Mouse (Mus musculus) 3T3-L1 (cell line): ENCODE data around the gene Cpne9.

Experiments
- DNase-seq: peaks from one replicate; pipeline ENCODE4 v3.0.0-alpha.2; 2015; ENCODE audit warnings: low read depth, low spot score

Gene Cpne9

DNA sequence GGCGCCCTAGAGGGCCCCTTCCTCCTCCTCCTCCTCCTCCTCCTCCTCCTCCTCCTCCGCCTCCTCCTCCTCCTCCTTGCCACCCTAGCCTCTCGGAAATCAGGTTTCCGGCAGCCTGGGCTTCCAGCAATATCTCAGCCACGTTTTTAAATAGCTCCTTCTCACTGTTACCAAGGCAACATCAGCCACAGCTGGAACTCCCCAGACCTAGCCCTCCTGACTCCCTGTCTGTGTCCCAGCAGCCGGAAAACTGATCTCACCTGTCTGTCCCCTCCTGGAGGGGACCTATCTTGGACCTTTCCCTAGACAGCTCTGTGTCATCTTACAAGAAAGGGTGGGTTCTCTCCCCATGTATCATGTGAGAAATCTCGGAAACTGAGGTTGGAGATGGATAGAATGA is 60.2 kb downstream of the Cpne9 start:
- DNase-seq: no peak

DNA sequence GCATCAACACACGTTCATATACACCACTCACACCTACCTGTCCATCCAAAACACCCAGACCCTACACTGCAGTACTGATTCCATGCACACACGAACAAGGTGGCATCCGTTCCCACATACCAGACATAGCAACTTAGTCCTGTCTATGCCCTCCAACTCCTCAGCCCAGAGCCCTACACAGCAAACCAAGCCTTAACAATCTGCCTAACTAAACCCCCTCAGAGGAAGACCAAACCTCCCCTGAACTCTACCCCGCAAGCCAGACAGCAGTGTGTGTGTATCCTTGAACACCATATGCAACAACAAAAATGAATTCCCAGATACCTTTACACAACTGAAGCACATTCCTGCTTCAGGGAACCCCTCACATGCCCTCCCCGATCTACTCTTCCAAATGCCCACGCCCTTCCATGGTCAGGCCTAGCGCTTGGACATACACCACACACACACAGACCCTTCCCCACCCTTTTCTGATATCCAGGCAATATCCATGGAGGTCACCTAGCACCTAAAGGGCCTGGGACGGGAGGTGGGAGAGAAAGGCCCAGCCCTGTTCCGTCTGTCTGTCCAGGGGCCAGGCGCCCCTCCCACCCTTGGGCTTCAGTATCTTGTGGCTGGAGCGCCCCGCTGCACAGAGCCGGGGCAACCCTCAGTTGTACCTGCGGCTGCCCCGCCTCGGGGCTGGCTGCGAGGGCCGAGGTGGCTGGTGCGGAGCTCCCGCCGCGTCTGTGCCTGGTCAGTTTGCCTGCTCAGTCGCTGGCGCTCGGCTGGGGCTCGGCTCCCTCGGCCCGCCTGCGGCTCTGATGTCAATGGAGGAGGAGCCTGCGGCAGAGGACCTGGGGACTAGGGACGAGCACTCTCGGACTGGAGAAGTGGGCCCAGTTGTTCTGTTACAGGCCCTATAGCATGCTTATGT is 61.3 kb downstream of the Cpne9 start, which contains the start of gene Camk1:
Camk1 (minus strand) TSS at position 808 of the 916 bp plus-strand sequence.
- peak; percentile 84 for DNase-seq

DNA sequence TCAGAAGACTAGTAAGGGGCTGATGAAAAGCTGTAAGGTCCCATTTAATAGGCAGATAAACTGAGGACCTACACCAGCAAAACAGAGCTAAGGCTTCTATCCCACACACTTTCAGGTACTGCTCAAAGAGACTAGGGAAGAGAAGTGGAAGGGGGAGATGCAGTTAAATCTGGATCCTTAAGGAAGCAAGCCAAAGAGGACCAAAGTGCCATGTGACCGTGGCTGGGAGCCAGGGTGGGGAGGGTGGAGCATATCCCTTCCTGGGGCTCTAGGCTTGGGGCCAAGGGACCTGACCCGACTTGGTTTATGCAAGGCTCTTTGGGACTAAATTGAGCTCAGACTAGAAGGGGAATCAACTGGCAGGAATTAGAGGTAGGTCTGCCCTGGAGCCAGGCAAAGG is 62.2 kb downstream of the Cpne9 start:
- DNase-seq: peak; percentile 68

DNA sequence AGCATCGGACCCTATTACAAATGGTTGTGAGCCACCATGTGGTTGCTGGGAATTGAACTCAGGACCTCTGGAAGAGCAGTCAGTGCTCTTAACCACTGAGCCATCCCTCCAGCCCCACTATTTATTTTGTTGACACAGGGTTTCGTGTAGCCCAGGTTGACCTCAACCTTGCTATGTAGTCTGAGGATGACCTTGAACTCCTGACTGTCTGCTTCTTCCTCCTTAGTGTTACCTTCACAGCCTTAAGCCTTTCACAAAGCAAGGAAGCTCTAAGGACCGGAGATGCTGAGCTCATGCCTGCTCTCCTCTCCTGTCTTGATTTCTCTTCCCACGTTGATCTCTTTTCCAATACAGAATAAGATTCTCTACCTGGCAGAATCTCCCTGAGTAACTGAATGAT is 64.8 kb downstream of the Cpne9 start:
- DNase-seq: no peak

DNA sequence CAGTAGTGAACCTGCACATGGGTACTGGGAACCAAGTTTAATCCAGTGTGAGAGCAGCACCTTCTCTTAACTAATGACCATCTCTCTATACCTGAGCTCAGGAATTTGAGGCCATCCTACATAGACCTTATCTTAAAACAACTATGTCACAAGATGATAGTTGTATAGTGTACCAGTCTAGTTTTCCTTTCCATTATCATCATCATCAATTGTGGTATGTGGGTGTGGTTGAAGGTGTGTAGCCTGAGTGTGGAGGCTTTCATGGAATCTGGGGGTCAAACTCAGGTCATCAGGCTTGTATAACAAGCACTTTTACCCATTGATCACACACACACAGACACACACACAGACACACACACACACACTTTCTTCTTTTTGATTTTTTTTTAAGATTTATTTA is 68.4 kb downstream of the Cpne9 start:
- DNase-seq: no peak

DNA sequence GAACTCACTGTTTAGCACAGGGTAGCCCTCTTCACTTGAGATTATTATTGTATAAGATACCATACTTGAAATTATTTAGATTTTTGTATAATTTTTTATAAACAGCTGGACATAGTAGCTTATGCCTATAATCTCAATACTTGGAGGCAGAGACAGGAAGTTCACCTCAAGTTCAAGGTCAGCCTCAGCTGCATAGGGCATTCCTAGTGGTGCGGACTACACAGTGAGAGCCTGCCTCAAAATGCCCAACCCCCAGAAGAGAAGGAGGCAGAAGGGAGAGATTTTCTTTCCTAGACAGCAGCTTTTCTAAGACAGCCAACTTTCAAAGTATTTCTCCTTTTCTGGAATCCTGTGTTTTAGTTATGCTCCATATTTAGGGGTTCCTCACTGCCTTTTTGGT is 69.1 kb downstream of the Cpne9 start:
- no peak for DNase-seq

DNA sequence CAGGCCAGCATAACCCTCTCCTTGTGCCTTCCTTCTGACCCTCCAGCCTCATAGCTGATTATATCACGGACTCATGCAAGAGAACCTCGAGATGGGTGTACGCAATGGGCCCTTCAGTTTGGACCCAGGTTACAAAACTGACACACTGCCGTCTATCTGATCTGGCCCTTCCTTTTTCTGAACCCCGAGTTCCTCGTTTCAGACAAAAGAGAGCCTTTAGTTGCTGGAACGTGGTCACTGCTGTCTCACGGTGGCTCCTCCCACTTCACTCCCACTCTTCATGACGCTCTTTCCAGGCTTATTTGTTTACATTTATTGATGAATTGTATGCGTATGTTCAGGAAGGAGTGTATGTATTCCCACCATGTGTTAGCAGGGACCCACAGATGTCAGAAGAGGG is 69.5 kb downstream of the Cpne9 start:
- DNase-seq: no peak

DNA sequence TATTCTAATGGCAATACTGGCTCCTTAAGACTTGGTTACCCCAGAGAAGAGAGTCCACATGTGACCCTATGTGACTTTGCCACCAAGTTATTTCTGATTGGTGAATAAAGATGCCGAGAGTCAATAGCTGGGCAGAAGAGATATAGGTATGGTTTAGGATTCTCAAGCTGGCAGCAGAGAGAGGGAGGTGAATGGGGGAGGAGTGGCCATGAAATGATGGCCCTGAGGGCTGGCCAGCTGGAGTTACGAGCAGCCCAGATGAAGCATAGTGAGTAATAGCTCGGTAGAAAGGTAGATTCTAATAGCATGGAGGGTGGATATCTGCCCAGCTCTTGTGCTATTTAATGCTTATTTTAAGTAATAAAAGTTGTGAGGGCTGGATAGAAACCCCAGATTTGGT is 70.7 kb downstream of the Cpne9 start:
- DNase-seq: no peak

DNA sequence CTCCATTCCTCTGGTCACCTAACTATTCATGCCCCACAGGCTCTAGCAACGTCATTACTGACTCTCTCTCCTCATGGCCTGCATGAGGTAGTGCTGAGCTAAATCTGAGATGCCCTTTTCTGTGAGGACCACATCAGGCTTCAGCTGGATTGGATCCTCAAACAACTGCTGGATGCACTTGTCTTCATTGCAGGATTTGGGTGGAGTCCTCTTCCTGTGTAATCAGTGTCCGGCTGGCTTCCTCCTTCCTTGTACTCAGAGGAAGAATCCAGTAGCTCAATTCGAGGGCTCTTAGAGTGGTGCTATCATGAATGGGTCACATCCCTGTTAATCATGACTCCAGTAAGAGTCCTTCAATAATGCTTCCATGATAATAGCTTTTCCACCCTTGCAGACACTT is 71.6 kb downstream of the Cpne9 start:
- DNase-seq: no peak
